Mouse (Mus musculus) heart, embryonic 13.5 days (tissue): ENCODE data around the gene Sbno1. TPM values are rescaled to one million over a fixed set of nuclear protein-coding genes. Genes with fewer than 3 reads are reported as not detected.
A peak's percentile ranks its signal among the peaks of the same experiment; 100 is the strongest.
"Not testable (repeated sequence)": the region's sequence is repeated elsewhere in the genome, so short reads cannot be mapped to it uniquely, and the experiment has no call there.

Experiments
- ATAC-seq: fragments of 200-750 bp; cut with Nextera tagmentation; 2 replicates; pipeline ENCODE4 v1.8.0; 2017; ENCODE audit warnings: moderate TSS enrichment; ENCODE audit not compliant: insufficient number of reproducible peaks, low FRiP score, low TSS enrichment; ENCODE audit errors: extremely low read depth
- H3K27ac ChIP-seq: fragments of 300-500 bp; sonication (generic); replicated peaks from 2 replicates; pipeline ENCODE4 v1.5.1; 2015; ENCODE audit warnings: moderate library complexity, mild to moderate bottlenecking, inconsistent platforms
- H3K27me3 ChIP-seq: fragments of 300-500 bp; sonication (generic); replicated peaks from 2 replicates; pipeline ENCODE4 v1.6.1; 2015; ENCODE audit warnings: mild to moderate bottlenecking, inconsistent platforms
- H3K36me3 ChIP-seq: fragments of 300-500 bp; sonication (generic); 2 replicates; pipeline ENCODE4 v1.6.1; 2015; ENCODE audit warnings: mild to moderate bottlenecking, inconsistent platforms
- H3K4me1 ChIP-seq: fragments of 300-500 bp; sonication (generic); 2 replicates; pipeline ENCODE4 v1.6.1; 2015; ENCODE audit warnings: inconsistent platforms
- H3K4me2 ChIP-seq: fragments of 300-500 bp; sonication (generic); 2 replicates; pipeline ENCODE4 v1.6.1; 2015; ENCODE audit warnings: inconsistent platforms, mild to moderate bottlenecking, moderate library complexity
- H3K4me3 ChIP-seq: fragments of 300-500 bp; sonication (generic); 2 replicates; pipeline ENCODE4 v1.5.1; 2015; ENCODE audit warnings: moderate library complexity, mild to moderate bottlenecking, inconsistent platforms
- H3K9ac ChIP-seq: fragments of 300-500 bp; sonication (generic); 2 replicates; pipeline ENCODE4 v1.6.1; 2015; ENCODE audit warnings: inconsistent platforms, mild to moderate bottlenecking, moderate library complexity
- H3K9me3 ChIP-seq: fragments of 300-500 bp; sonication (generic); 2 replicates; pipeline ENCODE4 v1.6.1; 2016; ENCODE audit warnings: inconsistent platforms
- WGBS: fragments of 180-500 bp; shearing (Covaris S2); methylation state at CpG from one replicate; pipeline ENCODE4 v1.1.7; 2015; ENCODE audit warnings: mixed read lengths; 5-methylcytosine and 5-hydroxymethylcytosine counted together
- polyA plus RNA-seq: library from polyadenylated mRNA; unstranded; fragments of >200 nt; fragmentation: Nextera tagmentation; extraction: Ambion mirVana; gene quantifications from 2 replicates; pipeline ENCODE4 v1.2.1, GENCODE M21; 2015

Gene Sbno1
- polyA plus RNA-seq, 1 experiment from 2014 or later = 54.3 TPM

DNA sequence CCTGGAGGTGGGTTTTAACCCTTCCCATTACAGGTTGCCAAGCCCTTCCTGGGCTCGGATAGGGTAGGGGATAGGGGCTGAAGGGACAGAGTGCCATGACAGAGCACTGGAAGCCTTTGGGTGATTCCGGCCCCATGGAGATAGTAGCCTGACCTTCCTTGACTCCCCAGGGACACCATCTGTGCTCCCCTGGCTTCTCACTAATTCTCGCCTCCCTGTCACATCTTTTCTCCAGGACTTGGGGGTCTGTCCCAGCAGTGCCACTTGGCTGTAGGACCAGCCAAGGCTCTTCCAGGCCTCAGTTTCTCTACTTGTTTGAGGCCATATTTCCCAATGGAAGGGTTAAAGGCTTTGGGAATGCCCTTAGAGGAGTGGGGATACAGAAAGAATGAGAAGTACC is 74.2 kb downstream of the Sbno1 start:
- Histone ChIP-seq H3K27ac (peak overlapping the region; percentile 98), H3K4me2 (peak overlapping the region; percentile 96), H3K9ac (peak overlapping the region; percentile 100), H3K4me3 (peak overlapping the region; percentile 71), H3K9me3 (no peaks in the 10 kb centered on the region), H3K27me3 (no peaks in the 10 kb centered on the region), H3K4me1 (peaks cover 29% of the 10 kb centered on the region), H3K36me3 (peaks cover 35% of the 10 kb centered on the region)
- ATAC-seq = no peak
- WGBS = 55% methylated on average over 3 of the region's 3 CpGs

GRCm38 (mm10) chr5:124351111-124351560 is 74.7 kb downstream of the Sbno1 start:
- Histone ChIP-seq H3K27me3 (no peaks in the 10 kb centered on the region), H3K4me3 (peak overlapping the region; percentile 71), H3K9me3 (no peaks in the 10 kb centered on the region), H3K4me2 (peak overlapping the region; percentile 96), H3K9ac (peak overlapping the region; percentile 100), H3K4me1 (peaks cover 29% of the 10 kb centered on the region), H3K36me3 (peaks cover 40% of the 10 kb centered on the region), H3K27ac (peak overlapping the region; percentile 98)
- 37% methylated on average over 7 of the region's 7 CpGs for WGBS
- ATAC-seq = no peak

DNA sequence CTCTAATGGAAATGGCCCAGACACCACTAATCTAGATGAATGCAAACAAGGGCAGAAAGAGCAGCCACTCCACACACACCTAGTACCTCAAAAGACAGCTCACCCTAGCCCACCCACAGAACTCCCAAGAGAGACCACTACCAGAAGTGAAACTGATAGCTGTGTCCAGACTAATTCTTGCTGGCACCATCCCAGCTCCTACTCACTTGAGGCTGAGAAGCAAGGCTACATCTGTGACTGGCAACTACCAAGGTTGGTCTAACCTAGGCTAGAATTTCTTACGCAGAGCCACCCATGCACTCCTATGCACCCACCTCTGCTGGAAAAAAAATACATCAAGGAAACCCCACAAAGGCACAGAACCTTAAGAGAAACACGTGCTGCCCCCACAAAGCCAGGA is 75.5 kb downstream of the Sbno1 start:
- Histone ChIP-seq H3K9me3 (no peaks in the 10 kb centered on the region), H3K9ac (0 out of 2 replicates have a peak overlapping the region, but pooled peaks have one; percentile 100), H3K4me3 (no peak overlapping the region), H3K36me3 (peaks cover 43% of the 10 kb centered on the region), H3K27me3 (no peaks in the 10 kb centered on the region), H3K4me2 (no peak overlapping the region), H3K27ac (peak overlapping the region; percentile 98), H3K4me1 (peaks cover 29% of the 10 kb centered on the region)
- no peak for ATAC-seq
- 89% methylated on average over 2 of the region's 2 CpGs for WGBS

GRCm38 (mm10) chr5:124349196-124349595 is 76.6 kb downstream of the Sbno1 start:
- Histone ChIP-seq H3K4me1 (peaks cover 27% of the 10 kb centered on the region), H3K27me3 (no peaks in the 10 kb centered on the region), H3K27ac (no peak overlapping the region), H3K9me3 (no peaks in the 10 kb centered on the region), H3K4me2 (no peak overlapping the region), H3K4me3 (no peak overlapping the region), H3K9ac (no peak overlapping the region), H3K36me3 (peaks cover 54% of the 10 kb centered on the region)
- WGBS = 94% methylated on average over 17 of the region's 17 CpGs
- no peak for ATAC-seq

DNA sequence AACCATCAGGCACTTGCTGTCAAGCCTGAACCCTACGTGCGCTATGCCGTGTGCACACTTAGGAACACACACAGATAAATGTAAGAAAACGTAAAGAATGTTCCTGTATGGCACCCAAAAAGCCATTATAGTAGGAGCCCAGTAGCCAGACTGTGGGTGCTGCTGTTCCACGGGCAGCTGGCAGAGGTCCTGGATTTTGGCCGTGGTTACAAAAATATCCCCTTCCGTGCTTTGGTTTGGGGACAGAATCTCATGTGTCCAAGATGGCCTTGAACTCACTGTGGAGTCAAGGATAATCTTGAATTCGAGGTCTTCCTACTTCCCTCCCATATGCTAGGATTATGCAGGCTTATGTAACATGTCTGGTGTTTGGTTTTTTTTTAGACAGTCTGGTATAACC is 82.9 kb downstream of the Sbno1 start:
- Histone ChIP-seq H3K4me3 (no peak overlapping the region), H3K36me3 (peaks cover 43% of the 10 kb centered on the region), H3K9me3 (no peaks in the 10 kb centered on the region), H3K4me1 (peaks cover 32% of the 10 kb centered on the region), H3K27me3 (no peaks in the 10 kb centered on the region), H3K9ac (no peak overlapping the region), H3K4me2 (no peak overlapping the region), H3K27ac (no peak overlapping the region)
- no peak for ATAC-seq
- 79% methylated on average over 8 of the region's 8 CpGs for WGBS

- H3K4me2 ChIP-seq, ATAC-seq, H3K9ac ChIP-seq, H3K27me3 ChIP-seq, H3K27ac ChIP-seq, H3K4me3 ChIP-seq, H3K9me3 ChIP-seq: not testable (repeated sequence)
- WGBS = 59% methylated on average over 6 of the region's 6 CpGs
- peaks cover 42% of the 10 kb centered on the region for H3K4me1 ChIP-seq
- peaks cover 34% of the 10 kb centered on the region for H3K36me3 ChIP-seq
These were observed 84.0 kb downstream of the Sbno1 start for GRCm38 (mm10) chr5:124341753-124342339.

DNA sequence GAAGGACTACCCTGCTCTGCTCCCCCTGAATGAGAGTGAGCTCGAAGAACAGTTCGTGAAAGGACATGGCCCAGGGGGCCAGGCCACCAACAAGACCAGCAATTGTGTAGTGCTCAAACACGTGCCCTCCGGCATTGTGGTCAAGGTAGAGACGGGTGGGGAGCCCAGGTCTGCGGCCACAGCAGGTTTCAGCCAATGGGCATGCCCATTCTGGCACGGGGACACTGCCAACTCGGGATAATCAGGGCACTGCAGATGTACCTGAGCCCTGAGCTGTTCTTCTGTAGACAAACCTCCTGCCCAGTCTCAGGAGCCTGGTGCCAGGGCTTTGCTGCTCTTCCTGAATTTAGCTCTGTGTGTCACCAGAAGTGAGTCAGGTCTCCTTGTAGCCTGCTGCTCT is 87.0 kb downstream of the Sbno1 start:
- peak overlapping the region; percentile 28; the same call in 1 of the 2 replicates for H3K27ac ChIP-seq
- 86% methylated on average over 8 of the region's 8 CpGs for WGBS

GRCm38 (mm10) chr5:124337909-124338308 is 87.9 kb downstream of the Sbno1 start:
- Histone ChIP-seq H3K4me2 (no peak overlapping the region), H3K27me3 (no peaks in the 10 kb centered on the region), H3K9me3 (no peaks in the 10 kb centered on the region), H3K27ac (peak overlapping the region; percentile 54; the same call in 1 of the 2 replicates), H3K36me3 (peaks cover 10% of the 10 kb centered on the region), H3K4me3 (no peak overlapping the region), H3K9ac (no peak overlapping the region), H3K4me1 (peaks cover 76% of the 10 kb centered on the region)
- WGBS = 68% methylated on average over 9 of the region's 9 CpGs
- no peak for ATAC-seq

More for the DNA sequence above, 87.0 kb downstream of the Sbno1 start:
- Histone ChIP-seq H3K9ac (no peak overlapping the region), H3K4me2 (no peak overlapping the region), H3K27me3 (no peaks in the 10 kb centered on the region), H3K4me1 (peaks cover 68% of the 10 kb centered on the region), H3K36me3 (peaks cover 10% of the 10 kb centered on the region), H3K4me3 (no peak overlapping the region), H3K9me3 (no peaks in the 10 kb centered on the region)
- no peak for ATAC-seq

DNA sequence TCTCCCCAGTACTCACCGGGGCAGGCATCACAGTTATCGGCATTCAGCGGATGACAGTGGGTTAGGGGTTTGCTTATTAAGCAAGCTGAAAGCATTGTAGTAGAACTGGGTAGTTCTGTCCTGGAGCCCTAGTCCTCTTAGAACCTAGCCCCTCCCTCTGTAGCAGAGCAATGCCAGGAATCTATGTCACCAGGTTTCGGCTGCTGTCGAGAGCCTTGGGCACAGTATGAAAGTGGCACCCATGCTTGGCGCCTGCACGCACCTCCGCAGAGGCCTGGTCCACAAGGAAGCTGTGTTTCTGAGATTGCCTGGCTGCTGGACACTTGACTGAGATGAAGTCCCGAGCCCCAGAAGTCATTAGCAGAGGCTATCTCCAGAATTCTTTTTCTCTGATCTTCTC is 88.7 kb downstream of the Sbno1 start:
- Histone ChIP-seq H3K4me2 (no peak overlapping the region), H3K9ac (peak overlapping the region; percentile 29; the same call in 1 of the 2 replicates), H3K4me3 (no peak overlapping the region), H3K27me3 (no peaks in the 10 kb centered on the region), H3K9me3 (no peaks in the 10 kb centered on the region), H3K4me1 (peaks cover 74% of the 10 kb centered on the region), H3K36me3 (peaks cover 10% of the 10 kb centered on the region), H3K27ac (peak overlapping the region; percentile 54)
- 54% methylated on average over 9 of the region's 9 CpGs for WGBS
- no peak for ATAC-seq

DNA sequence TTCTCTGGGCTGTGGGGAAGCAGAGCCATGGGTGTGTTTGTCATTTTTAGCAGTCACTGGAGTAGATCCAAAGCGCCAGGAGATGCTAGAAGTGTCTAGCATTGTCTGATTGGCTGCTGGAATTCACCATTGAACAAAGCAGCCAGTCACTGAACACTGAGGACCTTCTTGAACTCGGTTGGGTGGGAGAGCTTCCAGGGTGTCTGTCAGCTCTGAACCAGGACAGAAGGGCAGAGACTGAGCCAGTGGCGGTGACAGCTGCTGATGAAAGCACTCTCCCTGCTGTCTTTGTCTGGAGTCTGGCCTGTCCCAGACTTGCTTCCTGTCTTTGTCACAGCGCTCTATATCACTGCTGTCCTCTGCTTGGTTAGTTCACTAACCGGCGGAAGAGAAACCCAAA is 91.4 kb downstream of the Sbno1 start:
- 9% methylated on average over 6 of the region's 6 CpGs for WGBS
- ATAC-seq = peak; percentile 74; the same call in 1 of the 2 replicates
- H3K27me3 ChIP-seq = no peaks in the 10 kb centered on the region
- peak overlapping the region; percentile 50 for H3K9ac ChIP-seq
- no peaks in the 10 kb centered on the region for H3K9me3 ChIP-seq
- peak overlapping the region; percentile 84 for H3K27ac ChIP-seq
- H3K4me1 ChIP-seq = peaks cover 59% of the 10 kb centered on the region
- H3K4me3 ChIP-seq = peak overlapping the region; percentile 11; the same call in 1 of the 2 replicates
- H3K4me2 ChIP-seq = peak overlapping the region; percentile 41
- H3K36me3 ChIP-seq = 0 out of 2 replicates have a peak, but pooled peaks cover 2% of the 10 kb centered on the region

GRCm38 (mm10) chr5:124330086-124330485 is 95.7 kb downstream of the Sbno1 start:
- Histone ChIP-seq H3K9me3 (no peaks in the 10 kb centered on the region), H3K9ac (no peak overlapping the region), H3K4me3 (no peak overlapping the region), H3K27me3 (no peaks in the 10 kb centered on the region), H3K4me1 (peaks cover 42% of the 10 kb centered on the region), H3K36me3 (peaks cover 1% of the 10 kb centered on the region; the same call in 1 of the 2 replicates), H3K27ac (no peak overlapping the region), H3K4me2 (no peak overlapping the region)
- 93% methylated on average over 6 of the region's 6 CpGs for WGBS
- ATAC-seq = no peak
